In the genomic region with DNA sequence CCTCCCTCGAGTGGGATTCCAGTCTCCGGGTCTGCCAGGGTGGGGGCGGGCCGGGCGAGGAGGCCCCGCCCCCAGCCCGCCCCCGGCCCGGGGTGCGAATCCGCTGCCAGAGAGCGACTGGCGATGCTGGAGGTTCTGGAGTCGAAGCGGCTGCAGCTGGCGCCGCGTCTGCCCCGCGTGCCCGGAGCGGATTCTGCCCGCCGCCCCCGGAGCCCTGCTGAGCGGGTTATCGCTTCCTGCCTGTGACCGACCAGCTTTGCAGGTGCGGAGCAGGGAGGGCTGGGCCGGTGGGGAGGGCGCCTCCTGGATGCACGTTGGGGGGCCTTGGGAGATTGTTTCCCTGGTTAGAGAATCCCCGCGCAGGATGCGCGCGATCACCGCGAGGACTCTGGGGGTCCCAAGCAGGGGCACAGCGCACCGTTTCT, we compare ENCODE assay signal across 8 mouse cellular contexts. TPM values are rescaled to one million over a fixed set of nuclear protein-coding genes. Genes with fewer than 3 reads are reported as not detected.
DNase-seq lines count a peak whose midpoint lies in the region; ATAC-seq and TF ChIP-seq lines count a peak whose summit lies in the region.

No protein-coding gene starts in this region.

- peak overlapping the region; percentile 93 for H3K4me2 ChIP-seq in limb, embryonic 12.5 days
- H3K4me2 ChIP-seq in neural tube, embryonic 13.5 days, result peak overlapping the region; percentile 82

- H3K36me3 ChIP-seq in limb, embryonic 12.5 days, result no peaks in the 10 kb centered on the region
- no peaks in the 10 kb centered on the region for H3K36me3 ChIP-seq in neural tube, embryonic 13.5 days

- H3K9me3 ChIP-seq in limb, embryonic 12.5 days, result no peaks in the 10 kb centered on the region
- no peaks in the 10 kb centered on the region for H3K9me3 ChIP-seq in neural tube, embryonic 13.5 days

- TF ChIP-seq POLR2A in cerebellum, adult 2 months (IDR thresholded peaks at IDR 0.05; ENCODE audit: borderline replicate concordance, insufficient read depth, low read length), result no peak

- H3K4me1 ChIP-seq in cerebellum, adult 2 months (ENCODE audit: control insufficient read depth, insufficient read depth, low read length), result peaks cover 3% of the 10 kb centered on the region
- H3K4me1 ChIP-seq in limb, embryonic 12.5 days (replicated peaks), result peaks cover 25% of the 10 kb centered on the region
- peaks cover 28% of the 10 kb centered on the region for H3K4me1 ChIP-seq in neural tube, embryonic 13.5 days (replicated peaks)

- ATAC-seq in cerebellum, adult (ENCODE audit: insufficient number of reproducible peaks, low FRiP score, low TSS enrichment), result no peak
- peak; percentile 39 to 58 for ATAC-seq in hematopoietic stem cell, adult 5-6 weeks (replicated peaks in 1 of 2; ENCODE audit: insufficient read depth in 1 of 2, low FRiP score in 2 of 2, low TSS enrichment in 1 of 2, low read depth in 1 of 2, poor library complexity in 2 of 2, severe bottlenecking in 2 of 2)
- ATAC-seq in limb, embryonic 12.5 days (ENCODE audit: insufficient number of reproducible peaks, insufficient read depth, low FRiP score, low TSS enrichment, low read depth), result 0 out of 2 replicates have a peak, but pooled peaks have one; percentile 11
- ATAC-seq in neural tube, embryonic 13.5 days (ENCODE audit: low read depth), result peak; percentile 61
- ATAC-seq in erythroid progenitor cell, adult 5-6 weeks (replicated peaks; ENCODE audit: low FRiP score, poor library complexity, severe bottlenecking), result no peak

- H3K9ac ChIP-seq in limb, embryonic 12.5 days (replicated peaks), result peak overlapping the region; percentile 69
- H3K9ac ChIP-seq in neural tube, embryonic 13.5 days, result peak overlapping the region; percentile 70

- H3K27ac ChIP-seq in cerebellum, adult 2 months (ENCODE audit: insufficient read depth, low read length), result no peak overlapping the region
- H3K27ac ChIP-seq in limb, embryonic 12.5 days, result no peak overlapping the region
- H3K27ac ChIP-seq in neural tube, embryonic 13.5 days (replicated peaks), result no peak overlapping the region

- WGBS in cerebellum, adult 2 months, result 1% methylated on average over 41 of the region's 41 CpGs
- WGBS in limb, embryonic 12.5 days, result 2% methylated on average over 41 of the region's 41 CpGs
- WGBS in neural tube, embryonic 13.5 days, result 0% methylated on average over 40 of the region's 41 CpGs

- no peak for TF ChIP-seq CTCF in cerebellum, adult 2 months (IDR thresholded peaks at IDR 0.05; ENCODE audit: borderline replicate concordance, insufficient read depth, low read depth, low read length)

- H3K4me3 ChIP-seq in cerebellum, adult 2 months (replicated peaks; ENCODE audit: insufficient read depth, low read depth, low read length), result peak overlapping the region; percentile 44
- peak overlapping the region; percentile 57 for H3K4me3 ChIP-seq in limb, embryonic 12.5 days (replicated peaks)
- peak overlapping the region; percentile 47 for H3K4me3 ChIP-seq in neural tube, embryonic 13.5 days

- DNase-seq in cerebellum, adult 2 months, result peak; percentile 23 to 31
- peak; percentile 6 for DNase-seq in lung, postnatal 14 days
- DNase-seq in lung, postnatal 25 days (ENCODE audit: low spot score), result no peak

- no peaks in the 10 kb centered on the region for H3K27me3 ChIP-seq in cerebellum, adult 2 months (ENCODE audit: control insufficient read depth, insufficient read depth, low read length)
- H3K27me3 ChIP-seq in limb, embryonic 12.5 days, result peaks cover 32% of the 10 kb centered on the region
- peaks cover 21% of the 10 kb centered on the region for H3K27me3 ChIP-seq in neural tube, embryonic 13.5 days

RNA-seq across cellular contexts. Expression of gene Camkv, which starts 0.3 kb away (rescaled TPM):
- 20.2 and 25.1 TPM in 2 replicates for polyA plus RNA-seq in cerebellum, adult 2 months (2012; rRNA removed)
- total RNA-seq in hematopoietic stem cell, adult 5-6 weeks (2017), result 0.25 and 0.38 TPM in 2 replicates
- polyA plus RNA-seq in limb, embryonic 12.5 days (2016; fragmentation: Nextera tagmentation; extraction: Ambion mirVana), result 11.3 and 12.7 TPM in 2 replicates
- polyA plus RNA-seq in neural tube, embryonic 13.5 days (2015; fragmentation: Nextera tagmentation; extraction: Ambion mirVana), result 11.4 and 12.8 TPM in 2 replicates
- total RNA-seq in erythroid progenitor cell, adult 5-6 weeks (2015; ENCODE audit: low replicate concordance), result not detected in 2 replicates
- total RNA-seq in erythroid progenitor cell, adult 5-6 weeks (2017; ENCODE audit: low replicate concordance), result 0.13 TPM in 1 of 2 replicates, not detected in the other

RNA-seq across cellular contexts. Expression of gene Actl11, which starts 7.5 kb away (rescaled TPM):
- polyA plus RNA-seq in cerebellum, adult 2 months (2012; rRNA removed), result not detected in 2 replicates
- total RNA-seq in hematopoietic stem cell, adult 5-6 weeks (2017), result not detected in 2 replicates
- polyA plus RNA-seq in limb, embryonic 12.5 days (2016; fragmentation: Nextera tagmentation; extraction: Ambion mirVana), result not detected in 2 replicates
- not detected in 2 replicates for polyA plus RNA-seq in neural tube, embryonic 13.5 days (2015; fragmentation: Nextera tagmentation; extraction: Ambion mirVana)
- total RNA-seq in erythroid progenitor cell, adult 5-6 weeks (2015; ENCODE audit: low replicate concordance), result not detected in 2 replicates
- not detected in 2 replicates for total RNA-seq in erythroid progenitor cell, adult 5-6 weeks (2017; ENCODE audit: low replicate concordance)

RNA-seq across cellular contexts. Expression of gene Traip, which starts 14.1 kb away (rescaled TPM):
- 1.5 and 2.2 TPM in 2 replicates for polyA plus RNA-seq in cerebellum, adult 2 months (2012; rRNA removed)
- 19.3 and 40.1 TPM in 2 replicates for total RNA-seq in hematopoietic stem cell, adult 5-6 weeks (2017)
- polyA plus RNA-seq in limb, embryonic 12.5 days (2016; fragmentation: Nextera tagmentation; extraction: Ambion mirVana), result 32.3 and 33.0 TPM in 2 replicates
- 6.7 and 8.7 TPM in 2 replicates for polyA plus RNA-seq in neural tube, embryonic 13.5 days (2015; fragmentation: Nextera tagmentation; extraction: Ambion mirVana)
- total RNA-seq in erythroid progenitor cell, adult 5-6 weeks (2015; ENCODE audit: low replicate concordance), result 12.6 and 19.3 TPM in 2 replicates
- total RNA-seq in erythroid progenitor cell, adult 5-6 weeks (2017; ENCODE audit: low replicate concordance), result 50.4 and 51.5 TPM in 2 replicates

RNA-seq across cellular contexts. Expression of gene Mst1r, which starts 29.1 kb away (rescaled TPM):
- polyA plus RNA-seq in cerebellum, adult 2 months (2012; rRNA removed), result 0.71 and 1.0 TPM in 2 replicates
- 0.25 TPM in 1 of 2 replicates, not detected in the other for total RNA-seq in hematopoietic stem cell, adult 5-6 weeks (2017)
- 2.5 and 3.1 TPM in 2 replicates for polyA plus RNA-seq in limb, embryonic 12.5 days (2016; fragmentation: Nextera tagmentation; extraction: Ambion mirVana)
- polyA plus RNA-seq in neural tube, embryonic 13.5 days (2015; fragmentation: Nextera tagmentation; extraction: Ambion mirVana), result 2.9 and 3.4 TPM in 2 replicates
- total RNA-seq in erythroid progenitor cell, adult 5-6 weeks (2015; ENCODE audit: low replicate concordance), result not detected in 2 replicates
- total RNA-seq in erythroid progenitor cell, adult 5-6 weeks (2017; ENCODE audit: low replicate concordance), result not detected in 2 replicates

RNA-seq across cellular contexts. Expression of gene Uba7, which starts 39.5 kb away (rescaled TPM):
- 8.0 and 10.0 TPM in 2 replicates for polyA plus RNA-seq in cerebellum, adult 2 months (2012; rRNA removed)
- total RNA-seq in hematopoietic stem cell, adult 5-6 weeks (2017), result 103 and 121 TPM in 2 replicates
- 25.4 and 29.8 TPM in 2 replicates for polyA plus RNA-seq in limb, embryonic 12.5 days (2016; fragmentation: Nextera tagmentation; extraction: Ambion mirVana)
- polyA plus RNA-seq in neural tube, embryonic 13.5 days (2015; fragmentation: Nextera tagmentation; extraction: Ambion mirVana), result 7.6 and 9.3 TPM in 2 replicates
- total RNA-seq in erythroid progenitor cell, adult 5-6 weeks (2015; ENCODE audit: low replicate concordance), result 365 and 400 TPM in 2 replicates
- 262 and 332 TPM in 2 replicates for total RNA-seq in erythroid progenitor cell, adult 5-6 weeks (2017; ENCODE audit: low replicate concordance)

Comparison
In these comparisons a context has a peak if more than half of its experiments do, and no peak if none do; other contexts are left out.
1. ATAC-seq: peak in hematopoietic stem cell, adult 5-6 weeks (2 of 2), limb, embryonic 12.5 days (single experiment) and neural tube, embryonic 13.5 days (single experiment); none in cerebellum, adult (single experiment) and erythroid progenitor cell, adult 5-6 weeks (single experiment).
2. Peak in every context shown above with its lines, with median percentiles within 50 percentile points of each other: H3K4me3 ChIP-seq.